Mouse (Mus musculus) 3134 (cell line): ENCODE results near the gene Fam208a.

ENCODE experiments used
- DNase-seq: peaks from one replicate; pipeline ENCODE4 v3.0.0-alpha.2; 2011; ENCODE audit warnings: low spot score; ENCODE audit not compliant: insufficient read length; ENCODE audit errors: extremely low read depth

Gene Fam208a

GRCm38 (mm10) chr14:27428573-27428972 lies at the start of gene Fam208a:
Gene Fam208a, plus strand, starts transcription at chr14:27428834.
- DNase-seq, result peak; percentile 92

GRCm38 (mm10) chr14:27379404-27379803 lies 49.2 kb upstream of the Fam208a start:
- DNase-seq, result no peak

- no peak for DNase-seq
These were observed 47.2 kb upstream of the Fam208a start for GRCm38 (mm10) chr14:27381459-27381858.

- no peak for DNase-seq
These were observed 45.3 kb upstream of the Fam208a start for GRCm38 (mm10) chr14:27383321-27383830.

GRCm38 (mm10) chr14:27384143-27384542 lies 44.5 kb upstream of the Fam208a start:
- DNase-seq, result no peak

GRCm38 (mm10) chr14:27388616-27389015 lies 40.0 kb upstream of the Fam208a start:
- DNase-seq, result no peak

- DNase-seq, result no peak
These were observed 38.9 kb upstream of the Fam208a start for GRCm38 (mm10) chr14:27389722-27390121.

GRCm38 (mm10) chr14:27390663-27391062 lies 38.0 kb upstream of the Fam208a start:
- no peak for DNase-seq

- DNase-seq, result no peak
These were observed 36.8 kb upstream of the Fam208a start for GRCm38 (mm10) chr14:27391776-27392308.

GRCm38 (mm10) chr14:27392660-27393059 lies 36.0 kb upstream of the Fam208a start:
- DNase-seq, result no peak

- DNase-seq, result no peak
These were observed 34.8 kb upstream of the Fam208a start for GRCm38 (mm10) chr14:27393806-27394205.

- DNase-seq, result no peak
These were observed 32.2 kb upstream of the Fam208a start for GRCm38 (mm10) chr14:27396424-27396823.

- no peak for DNase-seq
These were observed 31.1 kb upstream of the Fam208a start for GRCm38 (mm10) chr14:27397526-27397925.

- DNase-seq, result no peak
These were observed 28.1 kb upstream of the Fam208a start for GRCm38 (mm10) chr14:27400495-27400894.

- DNase-seq, result no peak
These were observed 26.8 kb upstream of the Fam208a start for GRCm38 (mm10) chr14:27401717-27402278.

- no peak for DNase-seq
These were observed 26.0 kb upstream of the Fam208a start for GRCm38 (mm10) chr14:27402332-27403250.

GRCm38 (mm10) chr14:27405452-27405851 lies 23.2 kb upstream of the Fam208a start:
- DNase-seq, result peak; percentile 32

- no peak for DNase-seq
These were observed 22.7 kb upstream of the Fam208a start for GRCm38 (mm10) chr14:27405947-27406346.

GRCm38 (mm10) chr14:27408240-27408639 lies 20.4 kb upstream of the Fam208a start:
- DNase-seq, result no peak

GRCm38 (mm10) chr14:27409662-27410061 lies 19.0 kb upstream of the Fam208a start:
- no peak for DNase-seq

GRCm38 (mm10) chr14:27411492-27411891 lies 17.1 kb upstream of the Fam208a start:
- DNase-seq, result no peak

GRCm38 (mm10) chr14:27412699-27413098 lies 15.9 kb upstream of the Fam208a start:
- DNase-seq, result no peak
